Mouse (Mus musculus) c-Kit-positive CD71-positive TER-119-positive erythroid progenitor cells, embryonic 14.5 days (primary cell): Measurements from ENCODE around the gene Slc16a6.

Source experiments
- DNase-seq: peaks from one replicate; pipeline ENCODE4 v3.0.0-alpha.2; 2013; ENCODE audit warnings: low spot score

The Slc16a6 gene

GRCm38 (mm10) chr11:109445438-109446035 lies 27.9 kb downstream of the Slc16a6 start:
- peak; percentile 72 for DNase-seq

DNA sequence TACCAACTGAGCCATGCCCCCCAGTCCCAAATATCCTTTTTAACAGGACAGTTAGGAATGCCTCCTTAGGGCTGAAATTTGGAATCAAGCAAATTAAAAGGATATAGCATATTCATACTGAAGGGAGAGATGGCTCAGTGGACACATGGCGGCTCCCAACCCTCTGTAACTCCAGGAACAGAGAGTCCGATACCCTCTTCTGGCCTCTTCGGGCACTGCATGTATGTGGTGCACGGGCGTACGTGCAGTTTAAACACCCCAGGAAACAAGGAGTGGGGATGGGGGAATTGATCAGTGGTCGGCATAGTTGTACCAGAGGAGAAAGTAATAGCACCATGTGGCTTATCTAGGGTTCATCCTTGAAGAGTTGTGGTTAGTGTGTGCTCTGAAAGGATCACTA lies 28.8 kb downstream of the Slc16a6 start:
- no peak for DNase-seq

GRCm38 (mm10) chr11:109443468-109444263 lies 29.7 kb downstream of the Slc16a6 start:
- no peak for DNase-seq

DNA sequence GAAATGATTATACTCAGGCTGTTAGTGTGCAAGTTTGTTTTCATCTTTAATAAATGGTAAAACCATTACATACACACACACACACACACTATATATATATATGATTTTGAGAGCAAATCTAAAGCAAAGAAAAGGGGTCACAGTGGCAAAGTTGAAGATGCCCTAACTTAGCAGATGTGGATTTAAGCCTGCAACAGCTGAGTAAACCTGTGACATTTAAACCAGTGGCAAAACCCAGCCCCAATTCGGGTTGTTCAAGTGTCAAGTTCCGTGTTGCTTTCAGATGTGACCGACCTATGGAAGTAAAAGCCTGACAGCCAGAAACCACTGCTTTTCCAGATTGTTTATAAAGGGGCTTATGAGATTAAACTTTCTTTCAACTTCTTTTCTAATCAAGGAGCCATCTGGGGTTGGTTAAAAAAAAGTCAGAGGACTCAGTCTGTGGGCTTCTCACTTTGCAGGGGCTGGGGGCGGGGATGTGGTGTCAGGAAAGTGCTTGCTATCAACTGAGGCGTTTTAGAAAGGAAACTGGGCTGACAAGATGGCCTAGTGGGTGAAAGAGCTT lies 31.1 kb downstream of the Slc16a6 start:
- DNase-seq: no peak

DNA sequence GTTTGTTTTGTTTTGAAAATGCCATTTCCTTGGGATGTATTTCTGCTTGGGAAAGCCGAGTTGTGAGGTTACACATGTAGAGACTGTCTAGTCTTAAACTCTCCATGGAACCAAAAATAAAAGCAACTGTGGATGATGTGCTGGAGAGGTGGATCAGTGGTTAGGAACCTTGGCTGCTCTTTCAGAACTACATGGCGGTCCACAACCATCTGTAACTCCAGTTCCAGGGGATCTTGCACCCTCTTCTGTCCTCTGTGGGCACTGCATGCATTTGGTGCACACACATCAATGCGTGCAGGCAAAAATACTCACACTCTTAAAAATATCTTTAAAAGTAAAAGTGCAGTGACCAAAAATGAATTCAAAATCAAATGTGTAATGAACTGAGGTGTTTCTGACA lies 32.3 kb downstream of the Slc16a6 start:
- DNase-seq: peak; percentile 53

DNA sequence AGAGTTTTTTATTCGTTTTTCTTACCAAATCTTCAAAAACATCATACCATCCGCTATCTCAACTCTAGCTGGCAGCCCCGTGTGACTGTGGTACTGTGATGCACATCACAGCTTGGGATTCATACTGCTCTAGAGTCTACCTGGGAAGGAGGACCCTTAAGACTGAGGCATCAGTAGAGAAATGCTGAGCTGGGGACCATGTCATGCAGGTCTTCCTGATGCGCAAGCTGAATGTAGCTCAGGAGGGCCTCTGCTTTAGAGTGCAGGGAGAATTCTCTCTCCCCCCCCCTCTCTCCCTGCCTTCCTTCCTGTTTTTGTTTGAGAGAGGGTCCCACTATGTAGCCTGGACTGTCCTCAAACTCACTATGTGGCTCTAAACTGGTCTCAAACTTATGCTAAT lies 32.8 kb downstream of the Slc16a6 start:
- no peak for DNase-seq

DNA sequence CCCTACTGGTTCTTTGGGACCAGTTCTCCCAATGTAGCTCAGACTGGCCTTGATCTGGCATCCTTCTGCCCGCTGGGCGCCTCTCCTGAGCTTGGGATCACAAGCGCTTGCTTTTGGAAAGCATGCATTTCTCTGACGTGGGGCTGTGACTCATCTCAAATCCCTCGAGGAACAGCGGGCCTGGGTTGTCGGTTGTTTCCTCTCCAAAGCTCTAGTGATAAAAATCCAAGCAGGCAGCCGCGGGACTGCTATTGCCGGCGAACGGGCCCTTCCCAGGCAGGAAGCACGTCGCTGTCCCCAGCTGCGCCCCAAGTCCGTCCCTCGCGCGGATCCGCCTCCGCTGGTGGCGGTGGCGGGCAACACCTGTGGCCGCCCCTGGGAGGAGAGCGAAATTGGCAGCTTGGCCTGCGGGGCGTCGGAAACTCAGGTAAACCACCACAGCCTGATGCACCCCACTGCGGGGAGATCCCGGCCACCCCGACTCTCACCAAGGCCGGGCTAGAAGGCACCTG lies 33.5 kb downstream of the Slc16a6 start:
- peak; percentile 43 for DNase-seq

GRCm38 (mm10) chr11:109439209-109439608 lies 34.2 kb downstream of the Slc16a6 start:
- no peak for DNase-seq

DNA sequence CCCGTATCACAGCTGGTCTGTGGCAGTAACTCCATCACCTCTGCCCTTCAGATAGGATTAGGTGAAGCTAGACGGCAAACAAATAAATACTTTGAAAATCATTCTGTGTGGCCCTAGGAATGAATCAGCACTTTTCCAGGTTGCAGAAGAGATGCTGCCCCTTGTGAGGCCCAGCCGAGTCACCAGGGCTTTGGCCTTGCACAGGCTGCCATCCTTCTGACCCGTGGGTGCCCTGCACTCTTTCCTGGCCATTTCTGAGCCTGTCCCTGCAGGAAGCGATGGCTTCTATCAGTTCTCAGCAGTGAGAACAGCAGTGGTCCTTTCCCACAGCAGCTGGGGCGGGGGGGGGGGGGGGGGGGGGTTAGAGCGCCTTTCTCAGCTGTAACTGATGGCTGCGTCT lies 36.5 kb downstream of the Slc16a6 start:
- DNase-seq: no peak

- DNase-seq: no peak
Observed at GRCm38 (mm10) chr11:109434233-109434798, 39.1 kb downstream of the Slc16a6 start.

GRCm38 (mm10) chr11:109427353-109427752 lies 46.0 kb downstream of the Slc16a6 start:
- DNase-seq: no peak

DNA sequence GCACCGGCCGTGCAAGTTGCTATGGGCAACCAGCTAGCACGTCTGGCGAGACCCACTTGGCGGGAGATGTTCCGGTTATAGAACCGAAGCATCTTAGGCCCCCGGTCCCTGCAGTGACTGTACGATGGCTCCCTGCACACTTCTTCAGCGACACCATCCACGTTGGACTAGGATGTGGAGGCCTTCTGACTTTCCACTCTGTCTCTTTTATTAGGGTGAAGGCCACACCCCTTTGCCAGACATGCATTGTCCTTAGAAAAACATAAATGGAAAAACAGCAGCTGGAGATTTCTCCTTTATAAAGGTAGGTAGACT lies 47.2 kb downstream of the Slc16a6 start:
- DNase-seq: no peak

GRCm38 (mm10) chr11:109425392-109426271 lies 47.8 kb downstream of the Slc16a6 start, which contains the start of gene Amz2:
TSS of gene Amz2 (plus strand) at chr11:109425946.
- peak; percentile 100 for DNase-seq

GRCm38 (mm10) chr11:109423294-109423693 lies 50.1 kb downstream of the Slc16a6 start:
- DNase-seq: no peak

DNA sequence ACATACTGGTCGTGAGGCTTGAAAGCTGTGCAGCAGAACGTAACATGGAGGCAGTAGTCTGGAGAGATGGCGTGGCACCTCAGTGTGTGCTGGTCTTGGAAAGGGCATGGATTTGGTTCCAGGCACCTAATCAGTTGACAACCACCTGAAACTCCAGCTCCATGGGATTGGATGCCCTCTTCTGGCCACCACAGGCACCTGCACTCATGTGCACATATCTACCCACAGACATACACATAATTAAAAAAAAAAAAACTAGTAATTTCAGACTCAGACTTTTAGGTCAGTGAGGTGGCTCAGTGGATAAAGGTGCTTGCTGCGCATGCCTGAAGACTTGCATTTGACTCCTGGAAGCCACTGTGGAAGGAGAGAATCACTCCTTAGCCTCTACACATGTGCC lies 51.1 kb downstream of the Slc16a6 start:
- no peak for DNase-seq

DNA sequence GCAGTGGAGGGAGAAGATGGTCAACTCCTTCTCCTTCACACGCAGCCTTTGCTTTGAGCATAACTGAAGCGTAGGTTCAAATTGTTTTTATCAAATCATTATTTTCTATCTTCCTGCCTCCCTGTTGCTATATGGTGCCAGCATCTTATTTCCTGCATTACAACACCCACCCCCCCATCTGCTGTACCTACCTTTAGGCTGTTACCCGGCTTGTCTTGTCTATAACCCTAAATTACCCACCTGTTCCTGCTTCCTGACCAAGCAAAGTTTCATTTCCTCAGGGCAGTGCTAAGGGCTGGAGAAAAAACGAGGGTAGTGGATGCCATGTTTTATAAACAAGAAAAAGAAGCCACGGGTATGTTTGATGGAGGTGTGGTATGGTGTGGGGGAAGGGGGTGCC lies 52.2 kb downstream of the Slc16a6 start:
- DNase-seq: no peak

DNA sequence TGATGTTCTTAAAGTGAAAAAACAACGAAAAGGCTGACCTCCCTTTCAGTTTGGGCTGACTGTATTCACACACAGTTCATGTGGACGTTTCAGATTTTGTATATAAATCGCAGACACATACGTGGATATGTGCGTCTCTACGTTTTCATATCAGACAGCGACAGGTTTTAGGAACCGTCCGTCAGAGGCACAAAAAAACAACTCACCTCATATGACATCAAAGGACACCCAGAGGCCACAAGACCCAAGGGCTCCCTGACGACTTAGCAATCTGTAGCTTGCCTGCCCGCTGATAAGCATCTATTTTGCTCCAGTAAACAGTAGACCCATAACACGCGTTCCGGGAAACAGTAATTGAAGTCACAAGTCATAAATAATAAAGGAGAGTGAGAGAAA lies 52.8 kb downstream of the Slc16a6 start:
- no peak for DNase-seq

GRCm38 (mm10) chr11:109419961-109420566 lies 53.3 kb downstream of the Slc16a6 start:
- no peak for DNase-seq

GRCm38 (mm10) chr11:109419461-109419860 lies 53.9 kb downstream of the Slc16a6 start:
- no peak for DNase-seq

DNA sequence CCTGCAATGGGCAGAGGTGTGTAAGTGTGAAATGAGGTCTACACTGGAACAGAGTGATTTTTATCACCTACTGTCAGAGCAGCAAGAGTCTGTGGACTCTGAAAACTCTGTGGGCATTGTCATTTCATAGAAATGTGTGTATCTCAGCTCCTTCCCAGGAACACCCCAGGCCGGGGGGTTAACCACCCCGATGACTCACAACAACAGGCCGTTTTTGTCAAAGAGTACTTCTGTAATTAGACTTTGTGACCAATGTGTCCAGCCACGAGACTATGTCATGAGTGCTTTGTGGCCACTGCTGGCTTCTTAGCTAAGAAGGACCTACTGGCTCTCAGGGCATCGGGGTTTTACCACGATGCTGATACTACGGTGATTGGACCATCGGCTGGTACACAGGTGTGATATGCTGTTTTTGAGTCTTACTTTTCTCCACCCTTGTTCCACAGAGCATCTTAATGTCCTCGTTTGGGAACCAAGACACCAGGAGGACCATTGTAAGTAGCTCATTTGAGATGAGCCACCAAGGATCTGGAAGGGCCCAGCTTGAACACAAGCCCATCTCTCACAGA lies 55.8 kb downstream of the Slc16a6 start:
- no peak for DNase-seq
